Mouse (Mus musculus): Measurements from ENCODE around the gene Auts2.

GRCm38 (mm10) chr5:131662657-131663056, 880.5 kb downstream of the Auts2 start:
- TF ChIP-seq MAFK (IDR thresholded peaks at IDR 0.05; ENCODE audit: insufficient read depth, low read depth, low read length) = no peak
- no peak for TF ChIP-seq ZC3H11A (IDR thresholded peaks at IDR 0.05; ENCODE audit: borderline replicate concordance, low read depth, low read length)
- TF ChIP-seq ZNF384 (IDR thresholded peaks at IDR 0.05; ENCODE audit: low read depth, low read length) = no peak
- TF ChIP-seq CHD2 (IDR thresholded peaks at IDR 0.05; ENCODE audit: low read depth, low read length) = no peak
- no peak for TF ChIP-seq HCFC1 (IDR thresholded peaks at IDR 0.05; ENCODE audit: borderline replicate concordance, insufficient read depth, low read length)
